Mouse (Mus musculus) retina, adult 2 months (tissue): ENCODE results near the gene Ptcd1.
A peak's percentile ranks its signal among the peaks of the same experiment; 100 is the strongest.
"Not testable (repeated sequence)": the region's sequence is repeated elsewhere in the genome, so short reads cannot be mapped to it uniquely, and the experiment has no call there.

ENCODE experiments used
- DNase-seq: peaks from one replicate; pipeline ENCODE4 v3.0.0-alpha.2; 2012; ENCODE audit warnings: low read depth, low spot score

The Ptcd1 gene

DNA sequence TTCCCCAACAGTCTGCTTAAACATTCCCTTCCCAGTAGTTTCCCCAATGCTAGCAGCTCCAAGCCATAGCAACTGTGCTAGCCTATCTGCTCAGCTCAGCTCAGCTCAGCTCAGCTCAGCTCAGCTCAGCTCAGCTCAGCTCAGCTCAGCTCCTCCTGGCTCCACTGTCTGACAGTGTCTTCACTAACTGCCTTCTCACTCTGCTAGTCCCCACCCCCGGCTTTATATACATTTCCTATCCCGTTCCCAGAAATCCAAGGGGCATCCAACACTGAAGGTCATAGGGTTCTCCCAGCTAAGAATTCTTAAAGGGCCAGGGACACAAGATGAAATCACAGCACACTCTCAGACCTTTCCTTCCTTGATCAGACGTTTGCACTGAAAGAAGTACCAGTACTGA, 2.2 kb downstream of the Ptcd1 start:
- DNase-seq: no peak

DNA sequence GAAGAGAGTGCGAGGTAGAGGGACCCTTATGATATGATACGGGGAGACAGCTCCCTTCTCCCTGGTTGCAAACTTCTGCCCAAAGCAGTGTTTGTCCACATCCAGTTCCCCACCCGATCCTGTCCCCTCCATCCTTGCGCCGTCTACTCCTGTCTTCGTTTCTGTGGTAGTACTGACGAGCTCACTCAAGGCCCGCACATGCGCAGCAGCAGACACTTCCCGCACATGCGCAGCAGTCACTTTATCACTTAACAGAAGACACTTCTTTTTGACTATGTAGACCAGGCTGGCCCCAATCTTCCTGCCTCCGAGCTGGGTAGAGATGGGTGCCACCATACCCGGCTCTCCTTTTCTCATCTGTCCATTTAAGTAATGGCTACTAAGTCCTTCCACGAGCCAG, 5.5 kb downstream of the Ptcd1 start:
- DNase-seq: no peak

DNA sequence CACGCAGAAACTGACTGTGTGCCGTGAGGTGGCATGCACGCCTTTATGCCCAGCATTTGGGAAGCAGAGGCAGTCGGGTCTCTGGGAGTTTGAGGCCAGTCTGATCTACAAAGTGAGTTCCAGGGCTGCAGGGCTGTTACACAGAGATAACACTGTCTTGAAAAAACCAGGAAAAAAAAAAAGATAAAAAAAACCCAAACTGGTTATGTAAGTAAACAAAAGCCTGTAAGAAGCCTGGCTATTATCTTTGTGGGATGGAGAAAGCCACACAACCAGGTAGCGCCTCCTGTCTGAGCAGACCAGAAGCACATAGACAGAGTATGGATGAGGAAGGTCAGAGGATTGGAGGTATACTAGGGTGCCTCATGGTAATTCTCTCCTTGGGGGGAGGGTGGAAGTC, 14.2 kb downstream of the Ptcd1 start:
- no peak for DNase-seq

DNA sequence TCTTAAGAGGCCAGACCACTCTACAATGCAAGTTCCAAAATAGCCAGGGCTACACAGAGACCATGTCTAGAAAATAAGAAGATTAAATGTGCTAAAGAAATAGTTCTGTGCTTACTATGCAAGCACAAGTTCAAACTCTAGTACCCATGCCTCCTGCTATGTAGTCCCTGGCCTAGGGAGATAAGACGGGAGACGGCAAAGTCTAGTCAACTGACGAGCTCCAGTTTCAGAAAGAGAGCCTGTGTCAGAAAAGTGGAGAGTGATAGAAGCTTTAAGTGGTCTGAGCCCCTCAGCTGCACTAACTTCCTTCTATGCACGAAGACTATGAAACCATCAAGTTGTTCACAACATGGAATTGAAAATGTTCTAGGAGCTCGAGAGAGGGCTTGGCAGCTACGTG, 17.6 kb downstream of the Ptcd1 start:
- no peak for DNase-seq

DNA sequence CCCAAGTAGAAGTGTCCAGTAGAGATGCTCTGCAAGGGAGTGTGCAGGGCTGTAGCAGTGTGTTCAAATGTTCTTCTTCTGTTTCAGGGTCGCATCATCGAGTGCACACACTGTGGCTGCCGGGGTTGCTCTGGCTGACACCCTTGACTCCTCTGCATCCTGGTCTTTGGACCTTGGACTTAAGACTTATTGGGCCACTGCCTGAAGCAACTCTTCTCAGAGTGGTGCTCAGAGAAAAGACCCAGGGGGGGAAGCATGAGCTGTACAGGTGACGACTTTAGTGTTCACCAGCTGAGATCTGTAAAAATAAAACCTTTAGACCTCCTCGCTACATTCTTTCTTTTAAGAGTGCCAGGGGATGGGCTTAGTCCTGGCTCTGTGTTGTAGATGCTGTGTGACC, 19.2 kb downstream of the Ptcd1 start:
- DNase-seq: no peak

DNA sequence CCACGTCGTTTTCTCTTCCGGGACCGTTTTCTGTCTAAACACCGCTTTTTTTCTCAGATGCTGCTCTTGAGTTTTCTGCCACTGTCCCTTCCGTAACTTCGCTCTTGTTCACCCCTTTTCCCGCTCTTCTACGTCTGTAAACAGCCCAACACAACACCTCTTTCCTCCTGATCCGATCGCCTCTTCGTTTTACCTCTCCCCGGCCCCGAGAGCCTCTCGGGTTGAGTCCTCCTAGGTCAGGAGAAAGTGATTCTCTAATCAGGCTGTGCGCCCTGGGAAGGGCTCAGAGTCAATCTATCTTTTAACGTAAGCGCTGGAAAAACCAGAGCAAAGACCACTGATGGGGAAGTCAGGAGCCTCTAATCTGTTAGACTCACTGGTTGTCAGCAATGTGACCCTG, 26.3 kb downstream of the Ptcd1 start:
- no peak for DNase-seq

DNA sequence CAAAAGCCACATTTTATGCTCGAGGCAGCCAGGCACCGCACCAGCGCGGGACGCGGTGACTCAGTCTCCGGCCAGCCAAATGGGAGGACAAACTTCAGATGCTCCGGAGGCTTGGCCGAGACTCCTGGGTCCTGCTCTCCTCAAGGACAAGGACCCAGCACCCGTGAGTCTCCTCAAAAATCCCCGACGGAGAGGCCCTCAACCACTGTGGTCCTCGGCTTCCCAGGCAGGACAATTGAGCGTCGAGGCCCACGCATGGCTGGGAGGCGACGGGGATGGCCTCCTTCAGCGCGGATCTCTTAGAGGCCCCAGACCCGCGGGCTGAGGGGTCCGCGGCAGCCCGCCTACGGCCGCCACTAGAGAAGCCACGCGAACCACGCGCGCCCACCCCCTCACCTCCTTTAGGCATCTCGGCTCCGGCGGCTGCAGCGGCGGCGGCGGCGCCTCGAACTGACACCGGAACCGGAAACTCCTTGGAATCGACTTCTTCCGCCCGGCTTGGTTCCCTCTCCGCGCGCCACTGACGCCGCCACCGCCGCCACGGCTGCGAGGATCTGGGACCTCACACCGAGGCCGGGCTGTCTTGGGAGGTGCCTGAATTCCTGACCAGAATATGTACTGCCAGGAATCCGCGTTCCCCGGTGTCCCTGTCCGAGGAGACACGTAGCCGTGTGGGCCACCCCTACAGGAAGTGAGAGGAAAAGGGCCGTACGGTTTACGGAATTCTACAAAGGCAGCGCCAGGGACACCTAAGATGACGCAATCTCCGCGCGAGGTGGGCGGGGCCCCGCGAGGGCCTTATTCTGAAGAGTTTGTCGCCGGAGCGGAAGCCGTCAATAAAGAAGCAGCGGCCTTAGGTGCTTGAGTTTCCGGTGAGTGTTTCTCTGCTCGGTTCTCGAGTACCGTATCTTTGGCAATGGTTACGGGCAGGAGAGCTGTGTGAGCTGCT, 27.1 kb downstream of the Ptcd1 start, which contains the start of the genes Pdap1 and Bud31:
Gene Pdap1 (minus strand): TSS at position 668 of the 949 bp plus-strand sequence.
Gene Bud31 (plus strand): TSS at position 792 of the 949 bp plus-strand sequence.
- peak; percentile 93 for DNase-seq

DNA sequence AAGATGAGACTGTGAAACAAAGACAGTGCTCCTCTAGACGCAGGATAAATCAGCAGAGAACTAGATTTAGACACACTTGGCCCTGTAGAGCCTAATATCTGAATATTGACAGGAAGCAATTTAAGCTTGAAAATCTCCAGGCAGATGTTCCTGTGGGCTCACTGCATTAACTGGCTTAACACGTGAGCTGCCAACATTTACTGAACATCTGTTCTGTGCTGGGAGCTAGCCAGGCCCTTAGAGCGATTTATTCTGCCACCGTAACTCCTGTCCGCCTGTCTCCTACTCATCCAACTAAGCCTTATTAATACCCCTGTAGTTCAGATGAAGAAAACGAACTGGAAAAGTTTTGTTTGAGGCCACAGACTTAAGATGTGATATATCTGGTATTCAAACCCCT, 28.1 kb downstream of the Ptcd1 start:
- peak; percentile 8 for DNase-seq

DNA sequence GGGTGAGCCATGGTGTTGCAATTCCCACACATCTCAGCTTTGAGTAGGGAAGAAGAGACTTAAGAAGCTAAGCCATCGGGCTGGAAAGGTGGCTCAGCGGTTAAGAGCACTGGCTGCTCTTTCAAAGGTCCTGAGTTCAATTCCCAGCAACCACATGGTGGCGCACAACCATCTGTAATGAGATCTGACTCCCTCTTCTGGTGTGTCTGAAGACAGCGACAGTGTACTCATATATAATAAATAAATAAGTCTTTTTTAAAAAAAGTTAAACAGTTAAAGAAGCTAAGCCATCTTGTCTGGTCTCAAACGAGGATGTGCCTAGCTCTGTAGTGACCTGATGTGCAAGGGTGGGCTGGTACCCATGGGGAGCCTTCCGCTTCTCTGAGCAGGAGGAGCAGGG, 33.6 kb downstream of the Ptcd1 start:
- DNase-seq: not testable (repeated sequence)

DNA sequence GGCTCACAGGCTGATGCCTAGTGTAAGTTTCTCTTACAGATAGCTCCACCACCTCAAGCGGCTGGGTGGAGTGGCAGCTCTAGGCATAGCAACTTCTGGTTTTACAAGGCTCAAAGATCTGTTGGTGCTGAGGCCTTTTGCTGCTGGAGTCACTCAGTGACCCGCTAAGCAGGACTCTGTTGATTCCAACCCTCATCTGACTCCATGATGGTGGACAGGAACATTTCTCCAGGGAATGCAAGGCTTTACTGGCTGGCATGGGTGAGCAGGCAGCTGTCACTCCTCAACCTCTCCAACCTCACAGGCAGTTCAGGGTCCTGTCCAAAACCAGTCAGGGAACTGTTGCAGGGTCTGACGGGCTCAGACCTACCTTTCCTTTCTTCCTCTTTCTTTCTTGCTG, 35.9 kb downstream of the Ptcd1 start:
- DNase-seq: no peak

DNA sequence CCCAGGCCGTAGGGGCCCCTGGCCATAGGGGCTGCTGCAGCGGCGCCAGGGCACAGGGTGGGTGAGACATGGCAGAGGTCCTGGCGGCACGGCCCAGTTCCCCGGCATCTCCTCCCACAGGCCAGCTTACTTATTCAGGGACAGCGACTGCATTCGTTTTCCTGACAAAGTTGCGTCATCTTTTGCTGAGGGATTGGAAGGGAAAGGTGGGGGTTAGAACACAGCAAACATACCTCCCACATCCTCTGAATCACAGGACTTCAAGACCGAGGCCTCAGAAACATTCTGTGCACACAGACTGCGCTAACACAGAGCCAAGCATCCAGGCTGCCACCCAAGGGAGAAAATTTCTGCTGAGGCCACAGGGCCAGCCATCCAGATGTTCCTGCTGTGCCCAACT, 36.7 kb downstream of the Ptcd1 start:
- DNase-seq: no peak

DNA sequence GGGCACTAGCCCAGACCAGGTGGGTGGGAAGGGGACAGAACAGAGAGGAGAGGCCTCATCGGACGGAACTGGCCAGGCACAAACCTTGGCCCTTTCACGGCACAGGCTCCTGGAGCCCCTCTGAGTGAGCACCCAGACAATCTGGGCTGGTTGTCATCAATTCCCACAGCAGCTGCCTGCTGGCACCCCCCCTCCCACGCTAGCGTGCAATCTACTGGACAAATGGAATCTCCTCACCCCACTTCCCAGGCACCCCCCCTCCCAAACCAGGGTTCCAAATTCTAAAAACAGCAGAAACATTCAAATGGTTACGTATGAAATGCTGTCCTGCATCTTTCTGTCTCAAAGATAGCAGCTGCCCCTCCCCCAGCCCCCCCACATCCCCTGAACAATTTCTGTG, 37.1 kb downstream of the Ptcd1 start:
- not testable (repeated sequence) for DNase-seq

DNA sequence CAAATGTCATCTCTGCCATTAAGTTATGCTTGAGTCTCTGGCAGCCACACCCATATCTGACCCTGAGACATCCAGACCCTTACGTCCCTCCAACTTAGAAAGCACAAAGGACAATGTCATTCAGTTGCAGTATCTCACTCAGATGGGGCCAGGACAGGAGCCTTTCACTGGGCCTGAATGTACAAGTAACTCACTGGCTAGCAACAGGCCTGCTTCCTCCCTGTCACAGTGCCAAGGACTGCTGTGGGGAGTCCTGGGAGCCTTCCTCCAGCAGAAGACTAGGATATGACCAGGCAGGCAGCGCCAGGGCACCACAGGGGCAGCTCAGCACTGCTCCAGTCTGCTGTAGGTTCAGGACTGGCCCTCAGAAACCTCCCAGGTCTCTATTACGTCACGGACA, 37.8 kb downstream of the Ptcd1 start:
- DNase-seq: no peak

DNA sequence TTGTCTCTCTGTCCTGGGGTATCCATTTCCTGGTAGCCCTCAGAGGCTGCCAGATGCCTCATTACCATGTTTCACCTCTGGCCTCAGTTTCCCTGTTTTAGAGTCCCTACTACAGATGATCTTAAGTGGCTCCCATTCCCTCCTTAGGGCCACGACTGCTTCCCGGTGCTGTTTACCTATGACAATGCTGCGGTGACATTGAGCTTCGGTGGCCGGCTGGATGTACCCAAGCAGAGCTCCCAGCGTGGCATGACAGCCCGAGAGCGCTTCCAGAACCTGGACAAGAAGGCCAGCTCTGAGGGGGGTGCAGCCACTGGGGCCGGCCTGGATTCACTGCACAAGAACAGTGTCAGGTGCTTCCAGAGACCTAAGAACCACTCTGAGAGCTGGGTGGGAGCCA, 40.3 kb downstream of the Ptcd1 start:
- no peak for DNase-seq

DNA sequence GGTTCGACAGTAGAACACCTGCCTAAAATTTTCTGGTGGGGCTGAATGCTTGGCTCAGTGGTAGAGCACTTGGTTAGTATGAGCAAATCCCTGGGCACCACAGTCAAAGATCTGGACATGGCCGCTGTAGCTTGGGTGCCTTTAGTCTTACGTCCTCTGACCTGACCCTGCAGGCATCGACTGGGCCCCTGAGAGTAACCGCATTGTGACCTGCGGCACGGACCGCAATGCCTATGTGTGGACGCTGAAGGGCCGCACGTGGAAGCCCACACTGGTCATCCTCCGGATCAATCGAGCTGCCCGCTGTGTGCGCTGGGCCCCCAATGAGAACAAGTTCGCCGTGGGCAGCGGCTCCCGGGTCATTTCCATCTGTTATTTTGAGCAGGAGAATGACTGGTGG, 43.5 kb downstream of the Ptcd1 start:
- no peak for DNase-seq

DNA sequence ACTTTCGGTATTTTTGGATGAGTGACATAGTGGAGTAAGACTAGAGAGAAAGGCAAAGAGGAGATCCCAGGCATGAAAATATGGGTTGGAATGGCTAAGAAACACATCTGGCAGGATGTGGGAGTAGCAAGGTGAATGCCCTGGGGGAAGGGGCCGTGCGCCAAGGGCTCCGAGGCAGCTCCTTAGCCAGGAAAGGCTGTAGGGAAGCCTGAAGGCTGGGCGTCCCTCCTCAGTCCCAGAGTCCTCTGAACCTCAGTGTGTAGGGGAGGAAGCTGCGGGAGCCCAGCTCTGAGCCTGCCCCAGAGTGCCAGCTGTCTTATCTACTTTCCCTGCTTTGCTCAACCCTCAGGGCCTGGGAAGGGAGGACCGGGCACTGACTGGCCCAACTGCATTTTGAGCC, 46.0 kb downstream of the Ptcd1 start:
- DNase-seq: no peak

DNA sequence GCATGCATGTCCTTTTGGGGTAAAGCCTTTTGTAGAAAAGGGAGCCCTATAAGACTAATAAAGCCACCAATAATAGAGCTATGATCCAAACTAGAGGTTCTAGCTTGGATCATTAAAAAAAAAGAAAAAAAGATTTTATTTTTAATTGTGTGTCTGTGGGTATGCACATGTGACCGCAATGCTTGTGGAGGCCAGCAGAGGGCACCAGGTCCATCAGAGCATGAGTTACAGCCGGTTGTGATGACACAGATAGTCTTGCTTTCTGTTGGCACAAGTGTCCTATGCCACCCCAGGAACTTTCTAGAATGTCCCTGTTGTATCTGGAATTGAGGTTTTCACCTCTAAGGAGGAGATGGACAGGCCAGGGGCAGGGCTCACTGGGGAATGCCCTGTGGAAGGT, 47.5 kb downstream of the Ptcd1 start:
- DNase-seq: no peak

DNA sequence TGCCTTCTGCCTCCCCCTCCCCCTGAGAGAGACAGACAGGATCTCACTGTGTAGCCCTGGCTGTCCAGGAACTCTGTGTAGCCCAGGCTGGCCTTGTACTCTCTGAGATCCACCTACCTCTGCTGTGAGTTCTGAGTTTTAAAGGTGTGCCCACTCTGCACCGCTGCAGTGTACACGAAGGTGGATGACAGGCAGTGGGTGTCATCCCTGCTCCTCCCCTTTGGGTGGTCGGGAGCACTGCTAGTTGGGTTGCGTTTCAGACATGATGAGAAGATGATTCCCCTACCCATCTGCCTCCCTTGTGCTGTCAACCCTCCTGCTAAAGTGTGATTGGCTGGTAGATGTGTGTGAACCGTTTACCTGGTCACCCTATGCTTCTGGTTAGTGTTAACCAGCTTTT, 48.4 kb downstream of the Ptcd1 start:
- DNase-seq: no peak

DNA sequence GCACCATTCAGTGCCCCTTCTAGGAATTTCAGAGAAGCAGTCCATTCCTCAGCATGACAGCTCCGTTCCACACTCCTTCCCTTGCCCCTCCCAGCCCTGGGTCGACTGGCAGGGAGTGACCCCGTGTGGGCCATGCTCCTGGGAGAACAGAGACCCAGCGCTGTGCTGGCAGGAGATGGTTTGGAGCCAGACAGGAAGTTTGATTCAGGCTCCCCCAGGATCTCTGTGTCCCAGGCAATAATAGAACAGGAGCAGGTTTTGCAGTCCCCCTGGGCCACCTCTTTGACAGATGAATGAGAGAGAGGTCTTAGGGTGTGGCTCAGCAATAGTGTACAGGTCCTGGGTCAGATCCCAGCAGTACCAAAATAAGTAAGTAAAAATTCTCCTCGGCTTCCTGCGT, 48.9 kb downstream of the Ptcd1 start:
- no peak for DNase-seq

DNA sequence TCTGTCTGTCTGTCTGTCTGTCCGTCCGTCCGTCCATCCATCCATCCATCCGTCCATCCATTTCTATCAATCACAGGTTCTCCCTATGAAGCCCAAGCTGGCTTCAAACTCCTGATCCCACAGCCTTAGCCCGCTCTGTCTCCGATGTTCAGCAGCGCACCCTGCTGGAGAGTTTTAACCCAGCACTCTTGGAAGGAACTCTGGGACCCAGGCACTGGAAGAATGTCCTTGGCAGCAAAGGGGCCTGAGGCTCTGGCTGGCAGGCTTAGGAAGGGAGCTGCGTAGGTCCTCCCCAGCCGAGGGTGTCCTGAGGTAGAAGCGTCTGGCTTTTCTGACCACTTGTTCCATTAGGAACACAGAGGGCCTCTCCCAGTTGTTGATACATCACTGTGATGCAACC, 50.0 kb downstream of the Ptcd1 start:
- no peak for DNase-seq

DNA sequence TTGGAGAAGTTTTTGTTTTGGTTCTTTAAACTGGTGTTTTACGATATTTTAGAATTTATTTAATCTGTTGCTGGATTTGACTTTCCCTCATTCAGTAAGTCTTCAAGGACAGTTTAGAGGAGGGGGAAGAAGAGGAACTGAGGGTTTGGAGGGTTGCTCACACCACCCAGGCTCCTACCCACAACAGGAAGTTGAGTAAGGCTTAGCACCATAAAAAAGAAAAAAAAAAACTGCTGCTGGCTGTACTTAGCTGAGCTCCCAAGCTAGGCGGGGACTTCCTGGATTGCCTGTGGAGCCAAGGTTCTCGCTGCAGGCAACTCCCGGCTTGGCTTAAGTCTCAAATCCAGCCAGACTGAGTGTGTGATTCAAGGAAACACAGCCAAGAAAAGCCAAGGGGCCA, 50.6 kb downstream of the Ptcd1 start:
- no peak for DNase-seq

DNA sequence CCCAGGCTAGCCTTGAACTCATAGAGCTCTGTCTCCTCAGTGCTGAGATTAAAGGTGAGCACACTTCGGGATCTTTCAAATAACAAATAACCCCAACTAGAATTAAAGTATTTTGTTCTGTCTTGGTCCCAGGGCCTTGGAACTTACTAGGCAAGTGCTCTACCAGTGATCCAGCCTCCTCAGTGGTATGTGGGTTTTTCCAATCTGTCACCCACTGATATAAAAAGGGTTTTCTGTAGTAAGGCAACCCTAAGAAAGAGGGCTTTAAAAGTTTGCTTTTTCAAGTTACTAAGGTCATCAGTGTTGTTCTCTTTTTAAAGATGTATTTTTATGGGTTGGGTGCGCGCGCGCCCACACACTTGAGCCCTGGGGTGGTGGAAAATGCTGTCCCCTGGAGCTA, 51.2 kb downstream of the Ptcd1 start:
- DNase-seq: no peak

DNA sequence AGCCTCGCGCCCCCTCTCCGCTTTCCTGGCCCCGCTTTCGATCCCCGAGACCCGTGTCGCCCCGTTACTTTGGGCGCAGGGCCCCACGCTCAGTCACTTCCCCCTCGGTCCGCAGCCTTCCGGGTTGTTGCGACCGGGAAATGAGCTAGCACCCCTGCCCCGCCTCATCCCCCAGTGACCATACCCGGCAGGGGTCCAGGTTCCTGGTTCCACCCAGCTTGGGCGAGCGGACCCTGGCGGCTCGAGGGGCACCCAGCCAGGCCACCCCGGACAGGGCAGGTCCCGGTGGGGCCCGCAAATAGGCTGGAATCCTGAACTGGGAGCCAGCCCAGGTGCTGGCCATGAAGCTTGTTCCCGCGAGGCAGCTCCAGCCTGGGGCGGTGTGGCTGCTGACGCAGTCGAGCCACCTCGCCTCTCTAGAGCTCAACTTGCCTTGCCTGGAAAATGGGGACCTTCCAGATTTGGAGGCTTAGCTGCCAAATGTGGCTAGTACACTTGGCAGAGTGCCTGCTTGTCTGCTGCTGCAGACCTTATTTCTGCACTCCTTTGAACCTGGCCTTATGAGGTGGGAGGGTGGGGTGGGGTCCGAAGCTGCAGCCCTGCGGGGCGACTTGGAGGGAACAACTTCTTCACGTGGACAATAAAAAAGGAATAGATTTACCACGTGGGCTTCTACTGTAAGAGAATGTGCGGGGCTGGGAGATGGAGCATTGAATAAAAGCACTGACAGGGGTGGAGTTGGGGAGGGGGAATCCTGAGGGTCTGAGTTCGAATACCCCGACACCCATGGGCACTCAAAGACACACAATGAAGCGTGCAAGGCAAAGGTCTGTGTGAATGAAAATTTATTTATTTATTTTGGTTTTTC, 52.1 kb downstream of the Ptcd1 start:
- no peak for DNase-seq
